Mouse (Mus musculus): Measurements from ENCODE around the gene Slc17a8.

GRCm38 (mm10) chr10:89646918-89647317 is 25.9 kb upstream of the Slc17a8 start:
- no peak for TF ChIP-seq CTCF (IDR thresholded peaks at IDR 0.05; ENCODE audit: borderline replicate concordance, control insufficient read depth, extremely low read depth, insufficient read depth, low read length, poor library complexity)
- TF ChIP-seq POLR2A (IDR thresholded peaks at IDR 0.05; ENCODE audit: control insufficient read depth, extremely low read depth, insufficient read depth, low read length, poor library complexity): no peak
